Mouse (Mus musculus) adrenal gland, adult 18-20 months (tissue): ENCODE data around the gene Ndufb11. TPM values are rescaled to one million over a fixed set of nuclear protein-coding genes. Genes with fewer than 3 reads are reported as not detected.
A peak's percentile ranks its signal among the peaks of the same experiment; 100 is the strongest.

Experiments used
- DNase-seq, 2 experiments: peaks; one replicate each; pipeline ENCODE4 v3.0.0; 2021 to 2022; ENCODE audit warnings: low spot score in 2 of 2
- long read RNA-seq, 2 experiments: library from polyadenylated mRNA; stranded (forward); transcript quantifications; one replicate each; pipeline ENCODE4 v2.0.0; 2021
- total RNA-seq, 2 experiments: library from RNA; stranded (reverse); gene quantifications; 1 replicate in 1 of 2; 2 replicates in 1 of 2; pipeline ENCODE4 v1.2.3; 2021

Ndufb11 gene
- 100 to 1,000 TPM; 330 to 353 TPM for total RNA-seq
- long read RNA-seq, experiment 1, transcript Ndufb11-201 (3 exons, 908 nt), result major isoform, 82 of 86 reads
- long read RNA-seq, experiment 1, partial matches to known transcripts, result 1 of 86 reads
- long read RNA-seq, experiment 1, other reads (novel, unspliced or antisense), result 3 of 86 reads
- long read RNA-seq, experiment 2, transcript Ndufb11-201 (3 exons, 908 nt), result major isoform, 302 of 307 reads
- long read RNA-seq, experiment 2, partial matches to known transcripts, result 2 of 307 reads
- long read RNA-seq, experiment 2, other reads (novel, unspliced or antisense), result 3 of 307 reads

GRCm38 (mm10) chrX:20617176-20617902 lies at the start of gene Ndufb11, which contains the start of gene Rbm10:
Ndufb11 (minus strand) TSS chrX:20617619.
Rbm10 (plus strand) TSS chrX:20617503.
- peak; percentile 53 to 65 for DNase-seq

DNA sequence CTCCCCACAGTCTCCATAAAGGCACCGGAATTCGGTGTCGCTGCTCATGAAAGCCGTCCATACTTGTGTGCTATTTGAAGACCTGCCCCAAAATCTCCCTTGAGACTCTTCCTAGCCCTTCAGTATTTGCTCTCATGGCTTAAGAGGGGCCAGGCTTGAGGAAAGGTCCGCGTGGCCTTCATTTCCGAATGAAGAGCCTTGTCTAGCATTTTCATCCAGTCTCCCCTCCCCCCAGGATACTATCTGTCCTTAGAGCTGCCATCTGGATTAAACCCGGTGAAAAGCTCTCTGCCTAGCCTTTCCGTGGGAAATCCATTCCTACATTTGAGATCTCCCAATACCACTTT lies 46.0 kb upstream of the Ndufb11 start:
- DNase-seq, result no peak

GRCm38 (mm10) chrX:20662716-20663443 lies 45.5 kb upstream of the Ndufb11 start:
- DNase-seq, result peak; percentile 70 to 71

DNA sequence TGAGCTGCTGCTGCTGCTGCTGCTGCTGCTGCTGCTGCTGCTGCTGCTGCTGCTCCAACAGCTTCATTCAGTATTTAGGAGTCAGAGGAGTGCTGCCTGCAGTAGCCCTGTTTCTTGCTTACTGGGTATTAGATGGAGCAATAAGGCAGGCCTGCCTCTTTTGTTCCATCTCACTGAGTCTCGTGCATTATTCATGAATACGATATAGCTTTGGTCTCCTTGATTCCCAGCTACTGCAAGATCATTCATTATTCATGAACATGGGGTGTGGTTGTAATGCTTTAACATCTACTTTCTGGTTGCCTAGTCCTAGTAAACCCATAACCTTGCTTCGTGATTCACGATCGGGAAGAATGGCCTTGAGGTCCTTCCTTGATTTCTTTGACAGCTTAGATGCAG lies 44.9 kb upstream of the Ndufb11 start:
- no peak for DNase-seq

DNA sequence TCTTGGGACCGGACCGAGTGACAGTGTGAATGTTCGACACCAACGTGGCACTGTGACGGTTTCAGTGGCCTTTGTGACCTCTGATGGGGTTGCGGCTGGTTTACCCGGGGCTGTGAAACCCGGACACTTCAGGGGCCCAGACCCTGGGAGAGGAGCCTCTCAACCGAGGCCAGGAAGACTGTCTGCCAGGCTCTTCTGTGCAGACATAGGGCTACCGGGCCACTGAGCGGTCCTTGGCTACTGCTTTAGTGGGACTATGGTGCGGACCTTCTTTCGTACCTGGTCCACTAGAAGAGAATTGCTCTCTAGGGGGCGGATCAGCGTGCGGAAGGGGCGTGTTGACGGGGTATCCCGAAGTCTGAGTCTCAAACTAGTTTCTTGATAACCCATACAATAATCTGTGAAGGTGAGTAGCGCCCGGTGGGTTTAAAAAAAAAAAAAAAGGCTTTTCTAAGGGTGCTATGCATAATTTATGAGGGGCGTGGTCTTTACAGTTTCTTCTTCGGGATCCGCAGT lies 41.5 kb upstream of the Ndufb11 start:
- no peak for DNase-seq

- DNase-seq, result peak; percentile 45
These were observed 40.7 kb upstream of the Ndufb11 start, which contains the start of gene Uba1 for GRCm38 (mm10) chrX:20658026-20658652. Uba1 (plus strand) TSS chrX:20658326.

DNA sequence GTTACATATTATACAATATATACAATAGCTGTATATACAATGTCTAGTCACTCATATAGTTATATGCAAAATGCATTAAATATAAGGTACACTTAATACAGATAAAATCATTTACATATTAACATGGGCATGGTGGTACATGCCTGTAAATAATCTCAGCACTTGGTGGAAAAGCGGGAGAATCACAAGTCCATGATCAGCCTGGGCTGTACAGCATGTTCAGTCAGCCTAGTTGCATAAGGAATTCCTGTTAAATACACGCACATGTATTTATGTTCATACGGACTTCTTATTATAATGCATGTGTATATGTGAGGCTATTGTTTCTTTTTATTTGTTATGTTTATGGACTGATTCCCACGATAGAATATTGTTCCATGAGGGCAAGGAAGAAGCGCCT lies 40.2 kb upstream of the Ndufb11 start:
- DNase-seq, result no peak

DNA sequence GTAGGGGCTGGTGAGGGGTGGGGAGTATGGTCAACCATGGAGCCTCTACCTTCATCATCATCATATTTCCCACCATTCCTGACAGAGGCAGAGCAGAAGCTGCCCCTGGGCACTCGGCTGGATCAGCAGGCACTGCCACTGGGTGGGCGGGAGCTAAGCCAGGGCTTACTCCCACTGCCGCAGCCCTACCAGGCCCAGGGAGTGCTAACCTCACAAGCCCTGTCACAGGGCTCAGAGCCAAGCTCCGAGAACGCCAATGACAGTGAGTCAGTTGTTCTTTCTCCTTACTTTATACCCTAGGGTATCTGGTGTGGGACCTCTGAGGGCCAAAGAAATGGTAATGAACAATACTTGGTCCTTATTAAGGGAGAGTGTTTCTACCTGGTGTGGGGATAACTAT lies 27.4 kb upstream of the Ndufb11 start:
- DNase-seq, result no peak

GRCm38 (mm10) chrX:20638141-20638540 lies 20.7 kb upstream of the Ndufb11 start:
- DNase-seq, result no peak

DNA sequence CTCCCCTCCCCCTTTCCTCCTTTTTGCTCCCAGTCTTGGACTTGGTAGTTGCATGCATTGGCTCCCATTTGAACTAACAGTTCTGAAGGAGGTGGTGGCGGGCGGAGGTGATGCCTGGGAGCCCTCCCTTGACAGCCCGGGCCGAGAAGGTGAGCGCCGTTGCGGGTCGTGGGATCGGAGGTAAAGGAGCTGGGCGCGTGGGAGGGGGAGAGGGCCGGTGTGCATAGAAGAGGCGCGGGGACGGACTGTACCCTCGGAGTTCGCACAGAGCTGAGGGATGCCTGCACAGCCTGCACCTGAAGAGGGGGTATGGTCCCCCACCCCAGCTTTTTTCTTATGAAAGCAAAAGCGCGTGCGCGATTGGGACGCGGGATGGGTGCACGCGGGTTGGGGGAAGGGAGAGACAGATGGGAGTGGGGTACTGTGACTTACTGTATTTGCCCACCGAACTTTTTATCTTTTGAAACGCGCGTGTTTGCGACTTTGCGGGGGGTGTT lies 532 bp upstream of the Ndufb11 start:
- no peak for DNase-seq

- DNase-seq, result no peak
These were observed 601 bp downstream of the Ndufb11 start for GRCm38 (mm10) chrX:20616861-20617175.

DNA sequence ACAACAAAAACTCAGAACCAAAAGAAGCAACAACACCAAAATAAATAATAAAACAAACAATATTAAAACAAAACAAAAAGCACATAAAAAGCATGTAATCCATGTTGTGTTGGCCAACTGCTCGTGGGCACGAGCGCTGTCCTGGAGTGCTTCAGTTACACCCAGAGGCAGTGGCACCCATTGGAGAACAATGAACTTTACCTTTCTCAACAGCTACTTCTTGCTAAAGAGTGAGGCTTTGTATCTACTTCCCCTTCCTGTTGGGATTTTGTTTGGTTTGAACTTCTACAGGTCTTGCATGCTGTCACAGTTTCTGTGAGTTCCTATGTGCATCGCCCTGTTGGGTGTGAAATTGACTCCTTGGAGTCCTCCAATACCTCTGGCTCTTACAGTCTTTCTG lies 8.9 kb downstream of the Ndufb11 start:
- DNase-seq, result no peak

- no peak for DNase-seq
These were observed 29.5 kb downstream of the Ndufb11 start for GRCm38 (mm10) chrX:20587968-20588367.

DNA sequence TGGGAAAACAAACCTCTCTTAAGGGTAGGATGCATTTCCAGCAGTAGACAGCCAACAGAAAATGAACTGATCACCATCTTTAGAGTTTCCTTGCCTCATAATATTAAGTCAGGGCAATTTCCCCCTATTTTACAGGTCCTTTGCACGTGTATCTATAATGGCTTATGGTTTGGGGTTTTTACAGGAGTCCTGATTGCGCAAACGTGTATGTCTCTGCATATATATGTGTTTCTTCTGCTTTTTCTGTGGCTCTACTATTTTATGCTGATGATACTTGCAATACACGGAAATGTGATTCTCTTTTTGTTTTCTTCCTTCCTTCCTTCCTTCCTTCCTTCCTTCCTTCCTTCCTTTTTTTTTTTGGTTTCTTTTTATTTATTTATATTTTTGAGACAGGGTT lies 43.5 kb downstream of the Ndufb11 start:
- no peak for DNase-seq

- no peak for DNase-seq
These were observed 44.7 kb downstream of the Ndufb11 start for GRCm38 (mm10) chrX:20572683-20573082.

DNA sequence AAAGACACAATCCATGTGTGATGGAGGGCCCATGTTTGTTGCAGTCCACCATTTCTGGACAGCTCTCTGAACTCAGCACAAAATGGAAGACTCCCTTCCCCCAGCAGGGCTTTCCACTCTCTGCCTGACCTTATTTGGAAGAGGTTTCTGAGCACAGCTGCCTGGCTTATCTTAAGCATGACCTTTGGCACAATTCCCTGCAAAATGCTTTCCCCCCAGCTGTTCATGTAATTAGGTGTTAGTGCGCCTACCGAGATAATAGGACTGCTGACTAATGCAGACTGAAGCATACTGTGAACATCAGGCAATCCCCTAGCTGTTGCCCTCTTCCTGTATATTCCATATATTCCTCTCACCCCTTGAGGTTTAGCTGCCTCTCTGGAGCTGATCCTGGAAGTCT lies 46.4 kb downstream of the Ndufb11 start:
- DNase-seq, result no peak

Other genes with a start within 250 kb of the Ndufb11 start
- 1 to 10 TPM; 3.0 to 3.4 TPM for gene Jade3, start 191.9 kb downstream of the Ndufb11 start, total RNA-seq
- gene Rgn, start 67.8 kb downstream of the Ndufb11 start, total RNA-seq, result 1 to 10 TPM in 1 of 2 experiments, under 1 TPM in 1; 0.67 to 3.4 TPM
- gene Rbm10, start 116 bp downstream of the Ndufb11 start, total RNA-seq, result 10 to 100 TPM; 37.6 to 38.5 TPM
- gene Uba1, start 40.7 kb upstream of the Ndufb11 start, total RNA-seq, result 100 to 1,000 TPM; 372 to 497 TPM
- 100 to 1,000 TPM; 154 to 171 TPM for gene Cdk16, start 70.3 kb upstream of the Ndufb11 start, total RNA-seq
- gene Usp11, start 86.3 kb upstream of the Ndufb11 start, total RNA-seq, result 10 to 100 TPM; 26.7 to 30.0 TPM
- gene Araf, start 180.2 kb upstream of the Ndufb11 start, total RNA-seq, result 100 to 1,000 TPM; 108 to 123 TPM